Comparison of ENCODE assay signal across 8 mouse cellular contexts in genomic region chr5:31295606-31296141, GRCm38 (mm10). TPM values are rescaled to one million over a fixed set of nuclear protein-coding genes. Genes with fewer than 3 reads are reported as not detected.
DNase-seq lines count a peak whose midpoint lies in the region; ATAC-seq and TF ChIP-seq lines count a peak whose summit lies in the region.

Fndc4 (minus strand) TSS chr5:31296080.

- peaks cover 11% of the 10 kb centered on the region for H3K27me3 ChIP-seq in thymus, adult 2 months (ENCODE audit: control insufficient read depth, insufficient read depth, low read length)
- no peaks in the 10 kb centered on the region for H3K27me3 ChIP-seq in heart, embryonic 11.5 days (ENCODE audit: control insufficient read depth, insufficient read depth, low read length)
- H3K27me3 ChIP-seq in liver, embryonic 16.5 days (ENCODE audit: control insufficient read depth, insufficient read depth, low read depth, low read length): peaks cover 28% of the 10 kb centered on the region

- H3K4me2 ChIP-seq in heart, embryonic 11.5 days: peak within 1 kb of the TSS; percentile 99
- H3K4me2 ChIP-seq in liver, embryonic 16.5 days (ENCODE audit: low read depth, low read length): peak within 1 kb of the TSS; percentile 69

- H3K4me3 ChIP-seq in thymus, adult 2 months (ENCODE audit: control insufficient read depth, insufficient read depth, low read length): peak within 1 kb of the TSS; percentile 32
- peak within 1 kb of the TSS; percentile 79 for H3K4me3 ChIP-seq in heart, embryonic 11.5 days (ENCODE audit: low read depth, low read length)
- H3K4me3 ChIP-seq in liver, embryonic 16.5 days (ENCODE audit: low read depth, low read length): peak within 1 kb of the TSS; percentile 59

- no peak for TF ChIP-seq CTCF in thymus, adult 2 months (IDR thresholded peaks at IDR 0.05; ENCODE audit: borderline replicate concordance, control insufficient read depth, extremely low read depth, insufficient read depth, low read length, poor library complexity)

- H3K27ac ChIP-seq in thymus, adult 2 months (ENCODE audit: control insufficient read depth, insufficient read depth, low read length): no peak within 1 kb of the TSS
- 0 out of 2 replicates have a peak within 1 kb of the TSS, but pooled peaks have one; percentile 41 for H3K27ac ChIP-seq in heart, embryonic 11.5 days (ENCODE audit: low read depth, low read length)
- H3K27ac ChIP-seq in liver, embryonic 16.5 days (ENCODE audit: low read length): peak within 1 kb of the TSS; percentile 69

- DNase-seq in thymus, adult 2 months: no peak
- DNase-seq in thymus, postnatal 14 days: no peak
- DNase-seq in cerebellum, postnatal 36 days: peak; percentile 63 to 73
- peak; percentile 49 for DNase-seq in kidney, postnatal 14 days
- peak; percentile 42 for DNase-seq in retina, postnatal 7 days (ENCODE audit: low read depth, low spot score)

- WGBS in thymus, adult 2 months: 4% methylated on average over 33 of the region's 46 CpGs
- 0% methylated on average over 43 of the region's 46 CpGs for WGBS in heart, embryonic 11.5 days (ENCODE audit: insufficient replicate concordance)
- under 1% methylated on average over 43 of the region's 46 CpGs for WGBS in liver, embryonic 16.5 days (ENCODE audit: insufficient replicate concordance)

- no peak for TF ChIP-seq POLR2A in thymus, adult 2 months (IDR thresholded peaks at IDR 0.05; ENCODE audit: control insufficient read depth, extremely low read depth, insufficient read depth, low read length, poor library complexity)

- H3K9me3 ChIP-seq in heart, embryonic 11.5 days (replicated peaks; ENCODE audit: control insufficient read depth, low read length): no peaks in the 10 kb centered on the region
- H3K9me3 ChIP-seq in liver, embryonic 16.5 days (replicated peaks; ENCODE audit: control insufficient read depth, low read length): no peaks in the 10 kb centered on the region

- peak; percentile 53; the same call in 1 of the 2 replicates for ATAC-seq in heart, embryonic 11.5 days (replicated peaks; ENCODE audit: insufficient number of reproducible peaks, low FRiP score, low TSS enrichment)
- ATAC-seq in liver, embryonic 16.5 days (ENCODE audit: low read depth): no peak
- no peak for ATAC-seq in megakaryocyte progenitor cell, adult 5-6 weeks (replicated peaks; ENCODE audit: poor library complexity)

- peaks cover 8% of the 10 kb centered on the region; the same call in 1 of the 2 replicates for H3K4me1 ChIP-seq in thymus, adult 2 months (replicated peaks; ENCODE audit: control insufficient read depth, insufficient read depth, low read length)
- H3K4me1 ChIP-seq in heart, embryonic 11.5 days (ENCODE audit: control insufficient read depth, insufficient read depth, low read length): peaks cover 3% of the 10 kb centered on the region; the same call in 1 of the 2 replicates
- peaks cover 8% of the 10 kb centered on the region for H3K4me1 ChIP-seq in liver, embryonic 16.5 days (ENCODE audit: control insufficient read depth, low read depth, low read length)

- peak within 1 kb of the TSS; percentile 89 for H3K9ac ChIP-seq in heart, embryonic 11.5 days (ENCODE audit: low read depth, low read length)
- H3K9ac ChIP-seq in liver, embryonic 16.5 days (ENCODE audit: low read depth, low read length): peak within 1 kb of the TSS; percentile 43

- H3K36me3 ChIP-seq in thymus, adult 2 months (ENCODE audit: control insufficient read depth, insufficient read depth, low read length): no peaks in the 10 kb centered on the region
- H3K36me3 ChIP-seq in heart, embryonic 11.5 days (ENCODE audit: control insufficient read depth, insufficient read depth, low read length): peaks cover 8% of the 10 kb centered on the region; the same call in 1 of the 2 replicates
- no peaks in the 10 kb centered on the region for H3K36me3 ChIP-seq in liver, embryonic 16.5 days (ENCODE audit: control insufficient read depth, insufficient read depth)

RNA-seq across cellular contexts. Expression of gene Fndc4, which starts in this region (rescaled TPM):
- 1.8 and 2.4 TPM in 2 replicates for polyA plus RNA-seq in thymus, adult 2 months (2012; rRNA removed)
- polyA plus RNA-seq in heart, embryonic 11.5 days (2014; fragmentation: Nextera tagmentation; extraction: Ambion mirVana): 22.3 and 28.5 TPM in 2 replicates
- 4.0 and 5.2 TPM in 2 replicates for polyA plus RNA-seq in liver, embryonic 16.5 days (2015; fragmentation: Nextera tagmentation; extraction: Ambion mirVana)
- total RNA-seq in megakaryocyte progenitor cell, adult 5-6 weeks (2015): not detected in 2 replicates
- total RNA-seq in megakaryocyte progenitor cell, adult 5-6 weeks (2017): not detected in 2 replicates

Comparison
In these comparisons a context has a peak if more than half of its experiments do, and no peak if none do; other contexts are left out.
1. DNase-seq: peak in cerebellum, postnatal 36 days (2 of 2), kidney, postnatal 14 days (single experiment) and retina, postnatal 7 days (single experiment); none in thymus, adult 2 months (single experiment) and thymus, postnatal 14 days (single experiment).
2. Peak in every context shown above with its lines, with median percentiles within 50 percentile points of each other: H3K4me3 ChIP-seq.